Mouse (Mus musculus) brain, adult 2 months (tissue): ENCODE measurements around the gene Nrxn1.

Source experiments
- DNase-seq: peaks from one replicate; pipeline ENCODE4 v3.0.0; 2011; ENCODE audit warnings: low read depth, low spot score

Nrxn1 gene

DNA sequence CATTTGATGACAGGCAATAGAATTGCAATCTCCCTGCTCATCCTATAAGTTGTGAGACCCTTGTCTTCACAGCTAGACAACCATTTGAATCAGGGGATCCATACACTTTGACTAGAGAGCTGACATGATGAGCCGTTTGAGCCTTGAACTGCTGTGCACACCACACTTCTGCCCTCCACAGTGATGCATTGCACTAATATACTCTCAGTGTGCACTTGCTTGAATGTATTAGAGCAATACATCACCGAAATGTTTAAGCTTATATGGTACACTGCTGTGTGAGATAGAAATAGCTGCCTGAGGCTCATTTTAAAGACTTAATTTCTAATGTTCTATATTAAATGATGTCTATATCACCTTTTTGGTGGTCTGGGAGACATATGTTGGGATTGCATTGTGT is 430.6 kb downstream of the Nrxn1 start:
- DNase-seq = no peak

DNA sequence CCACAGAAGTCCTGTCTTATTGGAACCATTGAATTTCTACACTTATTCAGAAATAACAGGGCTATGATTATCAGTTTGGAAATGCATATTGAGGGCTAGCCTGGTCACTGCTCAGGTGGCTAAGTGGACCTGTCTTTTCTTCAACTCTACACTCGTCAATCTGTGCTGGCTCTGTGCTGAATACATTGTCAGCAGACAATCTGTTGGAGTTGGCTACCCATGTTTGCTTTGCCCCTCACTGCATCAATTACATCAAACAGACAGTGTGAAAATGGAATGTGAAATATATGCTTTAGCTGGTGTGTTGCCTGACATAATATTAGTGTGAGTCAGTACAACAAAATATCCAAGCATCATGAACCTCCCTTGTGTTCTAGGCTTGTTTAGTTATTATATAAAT is 438.4 kb downstream of the Nrxn1 start:
- DNase-seq = peak; percentile 67

GRCm38 (mm10) chr17:90653347-90653746 is 439.5 kb downstream of the Nrxn1 start:
- peak; percentile 95 for DNase-seq

- DNase-seq = peak; percentile 64
Measured at GRCm38 (mm10) chr17:90650279-90650678, 442.6 kb downstream of the Nrxn1 start.

- peak; percentile 85 for DNase-seq
Measured at GRCm38 (mm10) chr17:90638970-90639524, 453.8 kb downstream of the Nrxn1 start.

GRCm38 (mm10) chr17:90638183-90638727 is 454.6 kb downstream of the Nrxn1 start:
- DNase-seq = no peak

DNA sequence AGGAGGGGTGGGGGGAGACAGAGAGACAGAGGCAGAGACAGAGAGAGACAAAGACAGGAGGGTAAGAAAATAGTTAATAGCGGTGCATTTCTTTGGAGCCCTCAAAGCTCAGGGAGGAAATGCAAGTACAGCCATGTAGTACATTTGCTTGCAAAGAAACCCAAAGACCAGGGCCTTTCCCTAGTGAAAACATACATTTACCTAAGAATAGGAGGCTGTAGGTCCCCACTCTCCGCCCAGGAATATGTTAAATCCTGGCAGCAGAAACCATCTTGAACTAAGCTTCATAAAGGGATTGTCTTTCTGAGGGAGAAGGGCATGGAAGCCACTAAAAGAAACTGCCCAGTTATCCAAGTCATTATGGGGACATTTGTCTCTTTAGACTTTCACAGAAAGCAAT is 461.5 kb downstream of the Nrxn1 start:
- DNase-seq = no peak

- DNase-seq = peak; percentile 95
Measured at GRCm38 (mm10) chr17:90629851-90630250, 463.0 kb downstream of the Nrxn1 start.

DNA sequence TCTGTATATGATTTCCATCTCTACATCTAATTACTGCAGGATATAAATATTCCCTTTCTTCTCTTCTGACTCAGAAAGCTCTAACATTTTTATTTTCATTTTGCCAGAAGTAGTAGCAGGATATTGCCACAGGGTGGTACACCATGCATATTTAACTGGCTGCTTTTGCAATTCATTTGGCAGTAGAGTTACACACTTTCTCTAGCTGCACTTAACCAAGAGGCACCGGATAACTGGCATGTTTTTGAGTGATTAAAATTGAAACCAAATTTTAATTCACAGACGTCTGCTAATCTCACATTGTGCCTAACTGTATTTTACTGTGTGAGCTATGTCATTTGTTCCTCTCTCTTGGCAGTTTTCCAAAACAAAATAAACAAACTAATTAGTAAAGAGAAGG is 464.4 kb downstream of the Nrxn1 start:
- DNase-seq = peak; percentile 92

- peak; percentile 71 for DNase-seq
Measured at GRCm38 (mm10) chr17:90628004-90628403, 464.9 kb downstream of the Nrxn1 start.

- peak; percentile 94 for DNase-seq
Measured at GRCm38 (mm10) chr17:90627395-90627794, 465.5 kb downstream of the Nrxn1 start.

DNA sequence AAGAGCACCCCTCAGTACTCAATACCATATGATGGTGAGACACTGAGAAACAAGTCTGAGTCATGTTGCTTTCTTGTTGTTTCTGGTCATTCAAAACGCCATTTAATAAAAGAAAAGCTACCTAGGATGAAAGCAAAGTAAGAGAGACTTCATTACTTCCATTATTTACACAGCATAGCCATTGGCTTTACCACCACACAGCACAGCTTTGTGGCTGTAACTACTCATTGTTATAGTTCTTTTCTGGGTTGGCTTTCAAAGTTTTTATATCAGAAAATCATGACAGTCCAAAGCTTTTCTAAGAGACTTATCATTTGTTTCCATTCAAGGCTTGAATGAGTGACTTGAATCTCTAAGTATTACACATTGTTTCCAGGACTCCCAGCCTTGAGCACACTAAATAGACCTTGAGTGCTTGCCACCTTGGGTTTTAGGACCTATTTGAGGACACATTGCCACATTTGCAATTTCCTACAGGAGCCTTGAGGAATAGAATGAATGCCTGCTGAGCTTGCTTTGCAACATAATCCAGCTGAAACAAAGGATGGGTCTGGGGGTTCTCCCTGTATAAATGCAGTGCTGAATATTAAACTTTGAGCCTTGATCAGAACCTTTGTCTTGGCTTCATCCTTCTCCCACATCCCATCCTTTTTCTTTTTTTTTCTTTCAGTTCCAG is 468.1 kb downstream of the Nrxn1 start:
- no peak for DNase-seq

GRCm38 (mm10) chr17:90621828-90622227 is 471.0 kb downstream of the Nrxn1 start:
- DNase-seq = no peak

DNA sequence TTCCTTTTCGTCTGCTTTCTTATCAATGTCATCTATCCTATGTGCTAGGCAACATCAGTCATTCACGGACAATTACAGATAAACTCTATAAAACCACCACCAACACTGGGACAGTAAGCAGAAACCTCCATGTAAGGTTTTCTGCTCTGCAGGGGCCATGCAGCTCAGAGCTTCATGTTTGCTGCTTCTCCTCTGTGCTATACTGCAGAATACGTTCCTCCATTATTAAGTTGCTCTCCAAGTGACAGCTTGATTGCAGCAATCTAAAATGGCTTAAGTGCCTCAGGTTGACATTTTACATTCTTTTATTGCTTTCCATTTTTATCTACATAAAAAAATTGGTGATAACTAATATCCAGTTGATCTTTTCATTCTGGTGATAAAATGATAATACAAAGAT is 477.9 kb downstream of the Nrxn1 start:
- DNase-seq = no peak

- no peak for DNase-seq
Measured at GRCm38 (mm10) chr17:90607427-90607806, 485.5 kb downstream of the Nrxn1 start.

DNA sequence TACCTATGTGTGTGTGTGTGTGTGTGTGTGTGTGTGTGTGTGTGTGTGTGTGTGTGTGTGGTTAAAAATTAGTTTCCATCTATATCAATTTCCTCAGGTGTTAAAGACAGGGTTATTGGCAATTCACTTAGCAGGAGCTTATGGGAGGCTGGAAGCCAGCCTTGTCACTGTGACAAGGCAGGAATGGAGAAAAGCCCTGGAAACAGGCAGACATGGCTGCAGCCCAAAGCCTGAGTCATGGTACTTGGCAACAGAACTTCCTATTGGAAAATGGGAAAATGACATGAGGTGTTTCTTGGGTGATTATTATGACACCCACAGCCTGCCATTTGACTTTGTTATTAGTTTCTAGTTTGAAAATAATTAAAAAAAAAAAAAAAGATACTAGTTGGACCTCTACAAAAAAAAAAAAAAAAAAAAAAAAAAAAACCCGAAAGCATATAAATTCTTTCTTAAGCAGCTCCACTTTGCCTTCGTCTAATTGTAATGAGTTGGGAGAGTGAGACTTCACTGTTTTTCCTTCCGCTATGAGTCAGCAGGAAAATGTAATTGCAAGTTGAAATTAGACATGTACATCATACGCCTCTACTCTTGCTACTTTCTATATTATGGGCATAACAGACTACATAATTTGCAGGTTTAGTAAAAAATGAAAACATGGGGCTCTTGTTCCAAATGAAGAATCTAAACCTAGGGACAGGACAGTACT is 486.0 kb downstream of the Nrxn1 start:
- DNase-seq = peak; percentile 97

GRCm38 (mm10) chr17:90599570-90600524 is 493.0 kb downstream of the Nrxn1 start:
- no peak for DNase-seq

DNA sequence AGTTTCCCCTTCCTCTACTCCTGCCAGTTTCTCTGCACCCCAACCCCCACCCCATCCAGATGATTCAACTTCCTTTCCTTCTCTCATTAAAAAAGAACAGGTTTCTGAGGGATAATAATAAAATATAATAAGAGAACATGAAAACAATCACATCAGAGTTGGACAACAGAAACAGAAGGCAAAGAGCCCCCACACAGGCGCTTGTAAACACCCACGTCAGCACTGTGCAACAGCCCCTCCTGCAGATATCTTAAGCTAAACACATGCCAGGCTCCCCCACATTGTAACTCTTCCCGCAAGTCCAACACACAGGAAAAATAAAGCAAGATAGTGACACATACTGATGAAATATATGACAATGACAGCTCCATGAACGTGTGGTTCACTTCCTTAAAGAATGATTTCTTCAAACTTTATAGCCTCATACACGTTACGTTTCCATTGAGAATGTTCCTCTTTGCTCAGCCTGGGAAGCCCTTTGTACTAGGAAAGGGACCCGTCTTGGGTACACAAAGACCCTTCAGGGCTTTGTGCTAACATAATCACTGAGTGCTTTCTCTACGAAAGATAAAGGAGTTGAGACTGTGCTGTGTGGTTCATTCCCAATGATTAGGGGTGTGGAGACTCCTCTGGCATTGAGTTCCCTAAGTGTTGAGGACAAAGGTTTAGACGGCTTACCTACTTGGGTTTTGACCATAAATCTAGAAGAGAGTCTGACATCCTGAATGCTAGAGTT is 497.9 kb downstream of the Nrxn1 start:
- DNase-seq = peak; percentile 70

DNA sequence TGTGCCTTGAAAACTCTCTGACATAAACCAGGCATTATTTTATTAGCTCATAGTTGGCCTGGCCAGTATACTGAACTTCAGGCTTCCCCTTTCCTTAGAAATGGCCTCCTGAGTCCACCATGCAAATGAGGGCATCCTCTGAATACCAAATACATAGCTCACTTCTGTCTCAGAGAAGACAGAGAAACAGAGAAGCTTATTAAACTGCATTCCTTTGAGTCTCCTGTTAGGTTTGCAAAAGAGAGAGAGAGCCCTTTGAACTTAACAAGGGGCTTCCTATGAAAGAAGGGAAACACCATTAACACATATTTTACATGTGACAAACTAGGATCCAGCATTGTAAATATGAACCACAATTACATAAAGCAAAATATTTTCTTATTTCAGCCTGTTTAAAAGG is 506.0 kb downstream of the Nrxn1 start:
- no peak for DNase-seq

GRCm38 (mm10) chr17:90584666-90585195 is 508.1 kb downstream of the Nrxn1 start:
- DNase-seq = peak; percentile 92
